Mouse (Mus musculus) limb, embryonic 12.5 days (tissue): Measurements from ENCODE around the gene Macrod2. TPM values are rescaled to one million over a fixed set of nuclear protein-coding genes. Genes with fewer than 3 reads are reported as not detected.

Source experiments
- ATAC-seq: fragments of 200-750 bp; cut with Nextera tagmentation; 2 replicates; pipeline ENCODE4 v1.8.0; 2017; ENCODE audit warnings: low read depth, moderate TSS enrichment; ENCODE audit not compliant: insufficient number of reproducible peaks, insufficient read depth, low FRiP score, low TSS enrichment
- H3K27ac ChIP-seq: fragments of 300-500 bp; sonication (generic); 2 replicates; pipeline ENCODE4 v1.5.1; 2016; ENCODE audit warnings: mild to moderate bottlenecking, moderate library complexity
- H3K27me3 ChIP-seq: fragments of 300-500 bp; sonication (generic); 2 replicates; pipeline ENCODE4 v1.6.1; 2016; ENCODE audit warnings: mild to moderate bottlenecking, moderate library complexity
- H3K36me3 ChIP-seq: fragments of 300-500 bp; sonication (generic); 2 replicates; pipeline ENCODE4 v1.6.1; 2016; ENCODE audit warnings: mild to moderate bottlenecking, moderate library complexity
- H3K4me1 ChIP-seq: fragments of 300-500 bp; sonication (generic); replicated peaks from 2 replicates; pipeline ENCODE4 v1.6.1; 2016
- H3K4me2 ChIP-seq: fragments of 300-500 bp; sonication (generic); 2 replicates; pipeline ENCODE4 v1.6.1; 2016; ENCODE audit warnings: mild to moderate bottlenecking, moderate library complexity
- H3K4me3 ChIP-seq: fragments of 300-500 bp; sonication (generic); replicated peaks from 2 replicates; pipeline ENCODE4 v1.5.1; 2016; ENCODE audit warnings: mild to moderate bottlenecking
- H3K9ac ChIP-seq: fragments of 300-500 bp; sonication (generic); replicated peaks from 2 replicates; pipeline ENCODE4 v1.6.1; 2016; ENCODE audit warnings: mild to moderate bottlenecking, moderate library complexity
- H3K9me3 ChIP-seq: fragments of 300-500 bp; sonication (generic); 2 replicates; pipeline ENCODE4 v1.6.1; 2016; ENCODE audit warnings: mild to moderate bottlenecking, moderate library complexity
- WGBS: fragments of 180-500 bp; shearing (Covaris S2); methylation state at CpG from one replicate; pipeline ENCODE4 v1.1.7; 2016; 5-methylcytosine and 5-hydroxymethylcytosine counted together
- polyA plus RNA-seq: library from polyadenylated mRNA; unstranded; fragments of >200 nt; fragmentation: Nextera tagmentation; extraction: Ambion mirVana; gene quantifications from 2 replicates; pipeline ENCODE4 v1.2.1, GENCODE M21; 2016

Gene Macrod2
- polyA plus RNA-seq, 1 experiment from 2014 or later, result 37.2 TPM

DNA sequence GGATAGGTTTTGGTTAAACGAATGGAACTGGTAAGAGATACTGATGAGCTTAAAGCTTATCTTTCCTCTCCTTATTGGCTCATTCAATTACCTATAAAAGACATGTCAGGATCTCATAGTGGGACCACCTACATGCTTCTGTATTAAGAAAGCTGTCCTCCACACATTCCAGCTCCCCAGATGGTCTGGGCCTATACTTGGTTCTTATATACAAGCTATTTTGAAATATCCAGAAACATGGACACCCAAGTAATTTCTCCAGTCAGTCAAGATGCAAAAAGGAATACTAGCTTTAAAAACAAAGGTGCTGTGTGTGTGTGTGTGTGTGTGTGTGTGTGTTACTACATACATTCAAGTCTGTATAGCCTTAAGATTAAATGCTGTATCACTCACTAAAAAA, 833.7 kb downstream of the Macrod2 start:
- no peaks in the 10 kb centered on the region for H3K9me3 ChIP-seq
- peaks cover 26% of the 10 kb centered on the region for H3K4me1 ChIP-seq
- H3K4me2 ChIP-seq, result no peak overlapping the region
- no peak overlapping the region for H3K9ac ChIP-seq
- WGBS, result 88% methylated on average over 1 of the region's 1 CpGs
- no peaks in the 10 kb centered on the region for H3K27me3 ChIP-seq
- H3K27ac ChIP-seq, result no peak overlapping the region
- ATAC-seq, result no peak
- H3K4me3 ChIP-seq, result no peak overlapping the region
- H3K36me3 ChIP-seq, result no peaks in the 10 kb centered on the region

DNA sequence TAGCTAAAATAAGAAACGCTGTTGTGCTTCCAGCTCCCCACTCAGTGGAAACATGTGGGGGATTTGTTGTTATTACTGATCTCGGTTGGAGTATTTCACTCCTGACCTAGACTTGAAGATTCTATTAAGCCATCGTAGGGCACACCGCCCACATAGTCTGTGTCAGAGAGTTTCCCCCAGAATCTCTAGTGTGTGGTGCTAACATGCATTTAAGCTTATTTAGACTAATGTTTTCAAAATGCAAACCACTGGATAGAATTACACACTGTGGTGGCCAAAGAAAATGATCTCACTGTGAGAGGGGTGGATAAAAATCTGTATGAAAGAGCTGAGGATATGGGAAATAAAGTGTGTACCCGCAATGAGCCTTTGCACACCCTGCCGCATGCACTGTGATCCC, 834.7 kb downstream of the Macrod2 start:
- no peak for ATAC-seq
- Histone ChIP-seq H3K36me3 (no peaks in the 10 kb centered on the region), H3K9me3 (no peaks in the 10 kb centered on the region), H3K27ac (peak overlapping the region; percentile 23; the same call in 1 of the 2 replicates), H3K27me3 (no peaks in the 10 kb centered on the region), H3K4me3 (no peak overlapping the region), H3K4me2 (no peak overlapping the region), H3K4me1 (peaks cover 36% of the 10 kb centered on the region), H3K9ac (no peak overlapping the region)
- 59% methylated on average over 6 of the region's 6 CpGs for WGBS

DNA sequence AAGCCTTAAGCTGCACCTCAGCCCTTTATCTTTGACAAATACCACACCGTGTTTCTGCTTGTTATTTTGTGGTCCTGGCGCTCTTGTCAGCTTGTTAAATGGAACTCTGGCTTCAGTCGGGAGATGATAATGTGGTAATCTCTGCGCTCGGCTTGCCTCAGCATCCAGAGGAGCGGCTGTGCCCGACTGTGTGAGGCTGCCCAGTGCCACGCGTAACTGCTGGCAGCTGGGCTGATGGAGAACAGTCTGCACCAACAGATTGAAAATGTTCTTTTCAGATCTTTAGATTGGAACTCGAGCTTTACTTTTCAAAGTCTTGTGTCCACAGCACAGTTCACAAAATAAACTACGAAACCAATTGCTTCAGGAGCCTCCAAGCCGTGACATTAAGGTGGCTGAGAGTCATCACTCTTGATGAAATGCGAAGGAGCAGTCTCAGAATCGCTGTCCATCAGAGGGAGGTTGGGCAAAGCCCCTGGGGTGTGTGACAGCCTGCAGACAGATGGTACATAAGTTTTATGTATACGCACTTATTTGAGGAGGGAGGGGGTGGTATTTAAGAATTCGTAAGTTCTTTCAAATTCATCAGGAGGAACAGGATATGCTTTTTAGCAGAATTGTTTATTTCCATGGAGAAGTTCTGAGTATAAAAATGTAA, 836.0 kb downstream of the Macrod2 start:
- Histone ChIP-seq H3K9me3 (no peaks in the 10 kb centered on the region), H3K4me2 (peak overlapping the region; percentile 44), H3K9ac (no peak overlapping the region), H3K4me3 (no peak overlapping the region), H3K4me1 (peaks cover 42% of the 10 kb centered on the region), H3K27me3 (no peaks in the 10 kb centered on the region), H3K36me3 (no peaks in the 10 kb centered on the region), H3K27ac (no peak overlapping the region)
- no peak for ATAC-seq
- 20% methylated on average over 16 of the region's 16 CpGs for WGBS

DNA sequence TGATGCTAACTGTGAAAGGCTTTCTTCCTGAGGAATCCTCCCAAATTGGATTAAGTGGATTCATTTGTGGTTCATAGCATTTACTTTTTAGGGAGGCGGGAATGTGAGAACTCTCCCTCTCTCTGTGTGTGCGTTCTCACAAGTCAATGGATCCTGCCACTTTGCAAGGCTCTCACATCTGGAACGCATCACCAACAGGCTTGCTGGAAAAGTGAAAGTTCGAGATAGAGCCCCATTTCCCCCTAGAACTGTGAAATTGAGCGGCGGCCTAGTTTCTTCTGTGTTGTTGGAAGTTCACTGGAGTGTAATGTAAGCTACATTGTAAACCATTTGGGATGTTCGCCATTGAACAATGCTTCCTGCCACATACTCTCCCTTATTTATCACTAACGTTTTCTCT, 839.2 kb downstream of the Macrod2 start:
- WGBS, result 20% methylated on average over 8 of the region's 8 CpGs
- Histone ChIP-seq H3K9ac (no peak overlapping the region), H3K4me2 (no peak overlapping the region), H3K9me3 (no peaks in the 10 kb centered on the region), H3K27me3 (no peaks in the 10 kb centered on the region), H3K27ac (peak overlapping the region; percentile 80), H3K4me3 (no peak overlapping the region), H3K36me3 (no peaks in the 10 kb centered on the region), H3K4me1 (peaks cover 49% of the 10 kb centered on the region)
- ATAC-seq, result peak; percentile 75; the same call in 1 of the 2 replicates

DNA sequence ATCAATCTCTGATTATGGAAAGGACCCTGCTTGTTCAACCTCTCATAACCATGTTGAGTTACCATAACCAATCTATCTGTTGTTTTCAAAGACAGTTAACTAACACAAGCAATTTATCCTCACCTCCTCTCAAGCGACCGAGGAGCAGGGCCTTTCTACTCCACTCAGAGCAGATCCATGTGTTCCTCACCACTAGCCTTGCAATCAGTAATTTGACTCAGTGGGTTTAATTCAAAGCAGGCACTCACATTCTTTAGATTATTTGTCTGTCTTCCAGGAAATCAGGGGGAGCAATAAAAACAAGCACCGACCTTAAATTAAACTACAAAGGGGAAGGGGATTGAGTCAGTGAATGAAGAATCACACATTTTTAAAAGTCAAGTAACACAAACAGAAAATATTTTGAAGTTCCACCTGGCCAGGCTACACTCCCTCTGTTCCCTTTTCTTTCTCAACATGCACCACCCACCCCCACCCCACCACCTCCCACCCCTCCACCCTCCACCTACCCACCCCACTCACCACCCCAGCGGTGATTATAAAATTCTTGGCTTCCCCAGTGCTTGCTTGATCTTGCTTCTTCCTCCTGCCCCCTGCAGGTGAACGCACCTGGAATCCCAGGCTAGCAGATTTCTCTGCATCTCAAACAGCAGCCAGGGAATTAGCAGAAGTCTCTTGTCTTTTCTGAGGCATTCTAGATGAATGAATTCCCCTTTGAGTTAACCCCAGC, 839.8 kb downstream of the Macrod2 start:
- no peak overlapping the region for H3K9ac ChIP-seq
- 3% methylated on average over 5 of the region's 5 CpGs for WGBS
- H3K9me3 ChIP-seq, result no peaks in the 10 kb centered on the region
- peak overlapping the region; percentile 80 for H3K27ac ChIP-seq
- ATAC-seq, result 0 out of 2 replicates have a peak, but pooled peaks have one; percentile 55
- no peaks in the 10 kb centered on the region for H3K27me3 ChIP-seq
- no peaks in the 10 kb centered on the region for H3K36me3 ChIP-seq
- no peak overlapping the region for H3K4me2 ChIP-seq
- no peak overlapping the region for H3K4me3 ChIP-seq
- H3K4me1 ChIP-seq, result peaks cover 46% of the 10 kb centered on the region

DNA sequence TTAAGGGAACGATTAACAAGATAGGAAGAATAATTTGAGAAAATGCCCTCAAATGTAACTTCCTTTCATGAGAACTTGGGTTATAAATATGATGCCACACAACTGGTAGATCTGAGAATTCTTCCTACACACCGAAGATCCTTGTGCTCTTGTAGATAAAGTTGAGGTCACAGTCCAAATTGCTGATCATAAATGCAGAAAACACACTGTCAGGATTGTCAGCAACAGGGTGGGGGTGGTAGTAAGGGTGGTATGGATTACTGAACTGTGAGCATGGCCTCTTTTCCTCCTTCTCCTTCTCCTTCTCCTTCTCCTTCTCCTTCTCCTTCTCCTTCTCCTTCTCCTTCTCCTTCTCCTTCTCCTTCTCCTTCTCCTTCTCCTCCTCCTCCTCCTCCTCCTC, 852.6 kb downstream of the Macrod2 start:
- H3K36me3 ChIP-seq, result no peaks in the 10 kb centered on the region
- ATAC-seq, result no peak
- H3K27ac ChIP-seq, result no peak overlapping the region
- H3K4me3 ChIP-seq, result no peak overlapping the region
- H3K9me3 ChIP-seq, result no peaks in the 10 kb centered on the region
- peaks cover 4% of the 10 kb centered on the region; the same call in 1 of the 2 replicates for H3K4me1 ChIP-seq
- WGBS, result 81% methylated on average over 2 of the region's 2 CpGs
- H3K9ac ChIP-seq, result no peak overlapping the region
- H3K4me2 ChIP-seq, result no peak overlapping the region
- H3K27me3 ChIP-seq, result no peaks in the 10 kb centered on the region

- no peak for ATAC-seq
- H3K36me3 ChIP-seq, result no peaks in the 10 kb centered on the region
- H3K27me3 ChIP-seq, result no peaks in the 10 kb centered on the region
- no peak overlapping the region for H3K9ac ChIP-seq
- peaks cover 5% of the 10 kb centered on the region; the same call in 1 of the 2 replicates for H3K4me1 ChIP-seq
- no peak overlapping the region for H3K4me2 ChIP-seq
- H3K27ac ChIP-seq, result no peak overlapping the region
- no peak overlapping the region for H3K4me3 ChIP-seq
- no peaks in the 10 kb centered on the region for H3K9me3 ChIP-seq
- WGBS, result 77% methylated on average over 4 of the region's 4 CpGs
Measured at GRCm38 (mm10) chr2:141264582-141264981, 869.5 kb downstream of the Macrod2 start.

DNA sequence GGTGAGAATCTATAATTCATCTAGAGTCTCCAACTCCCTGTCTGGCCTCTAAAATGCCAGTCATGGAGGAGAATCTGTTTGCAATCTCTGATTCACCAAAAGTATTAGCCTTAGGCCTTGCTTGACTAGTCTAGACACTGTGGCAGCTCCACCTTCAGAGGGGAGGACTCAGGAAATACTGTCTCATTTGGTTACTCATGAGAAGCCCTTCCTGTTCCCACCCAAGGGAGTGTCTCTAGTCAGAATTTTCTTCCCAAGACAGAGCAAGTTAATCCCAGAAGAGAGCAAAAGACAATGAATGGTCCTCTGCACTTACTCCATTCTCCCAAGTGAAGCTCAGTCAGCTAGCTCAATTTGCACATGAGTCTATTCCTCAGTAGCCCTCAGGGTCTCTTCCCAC, 871.5 kb downstream of the Macrod2 start:
- Histone ChIP-seq H3K4me3 (no peak overlapping the region), H3K4me1 (peaks cover 8% of the 10 kb centered on the region), H3K9me3 (no peaks in the 10 kb centered on the region), H3K27ac (no peak overlapping the region), H3K27me3 (no peaks in the 10 kb centered on the region), H3K4me2 (no peak overlapping the region), H3K9ac (no peak overlapping the region), H3K36me3 (no peaks in the 10 kb centered on the region)
- ATAC-seq, result no peak

DNA sequence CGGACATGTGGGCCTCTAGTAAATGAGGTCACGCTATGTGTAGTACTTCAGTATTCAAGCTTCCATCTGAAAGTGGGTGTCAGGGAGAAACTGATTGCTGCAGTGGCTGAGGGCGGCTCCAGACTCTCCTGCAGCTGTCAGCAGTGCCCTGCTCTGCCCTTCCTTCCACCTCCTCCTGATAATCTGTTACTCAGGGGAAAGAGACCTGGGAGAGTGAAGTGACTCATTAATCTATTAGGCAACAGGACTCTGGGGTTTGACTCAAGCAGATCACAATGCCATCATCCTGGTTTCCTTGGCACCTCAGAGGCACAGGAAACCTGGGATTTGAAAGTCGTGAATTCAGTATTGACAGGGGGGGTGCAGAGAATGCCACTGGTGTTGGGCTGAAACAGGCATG, 876.4 kb downstream of the Macrod2 start:
- no peak; the same call in 1 of the 2 replicates for ATAC-seq
- H3K36me3 ChIP-seq, result no peaks in the 10 kb centered on the region
- peaks cover 16% of the 10 kb centered on the region for H3K4me1 ChIP-seq
- WGBS, result 33% methylated on average over 4 of the region's 4 CpGs
- no peaks in the 10 kb centered on the region for H3K27me3 ChIP-seq
- no peak overlapping the region for H3K4me3 ChIP-seq
- H3K4me2 ChIP-seq, result no peak overlapping the region
- H3K9ac ChIP-seq, result no peak overlapping the region
- H3K27ac ChIP-seq, result peak overlapping the region; percentile 42; the same call in 1 of the 2 replicates
- H3K9me3 ChIP-seq, result no peaks in the 10 kb centered on the region

- no peaks in the 10 kb centered on the region for H3K27me3 ChIP-seq
- H3K9ac ChIP-seq, result no peak overlapping the region
- peaks cover 11% of the 10 kb centered on the region for H3K4me1 ChIP-seq
- no peaks in the 10 kb centered on the region for H3K36me3 ChIP-seq
- no peak overlapping the region for H3K4me2 ChIP-seq
- WGBS, result 35% methylated on average over 4 of the region's 4 CpGs
- H3K9me3 ChIP-seq, result no peaks in the 10 kb centered on the region
- no peak overlapping the region for H3K27ac ChIP-seq
- no peak for ATAC-seq
- no peak overlapping the region for H3K4me3 ChIP-seq
Measured at GRCm38 (mm10) chr2:141272966-141273365, 877.9 kb downstream of the Macrod2 start.

GRCm38 (mm10) chr2:141274262-141274661, 879.2 kb downstream of the Macrod2 start:
- no peak for ATAC-seq
- Histone ChIP-seq H3K27me3 (no peaks in the 10 kb centered on the region), H3K36me3 (no peaks in the 10 kb centered on the region), H3K4me2 (no peak overlapping the region), H3K27ac (no peak overlapping the region), H3K4me1 (peaks cover 14% of the 10 kb centered on the region), H3K4me3 (no peak overlapping the region), H3K9me3 (no peaks in the 10 kb centered on the region), H3K9ac (no peak overlapping the region)
- 85% methylated on average over 2 of the region's 2 CpGs for WGBS
